Mouse (Mus musculus) lung, adult 18-20 months (tissue): Measurements from ENCODE around the gene Anp32b.

Experiments
- DNase-seq, 2 experiments: peaks; one replicate each; pipeline ENCODE4 v3.0.0; 2022; ENCODE audit warnings: mixed read lengths in 2 of 2

The Anp32b gene

DNA sequence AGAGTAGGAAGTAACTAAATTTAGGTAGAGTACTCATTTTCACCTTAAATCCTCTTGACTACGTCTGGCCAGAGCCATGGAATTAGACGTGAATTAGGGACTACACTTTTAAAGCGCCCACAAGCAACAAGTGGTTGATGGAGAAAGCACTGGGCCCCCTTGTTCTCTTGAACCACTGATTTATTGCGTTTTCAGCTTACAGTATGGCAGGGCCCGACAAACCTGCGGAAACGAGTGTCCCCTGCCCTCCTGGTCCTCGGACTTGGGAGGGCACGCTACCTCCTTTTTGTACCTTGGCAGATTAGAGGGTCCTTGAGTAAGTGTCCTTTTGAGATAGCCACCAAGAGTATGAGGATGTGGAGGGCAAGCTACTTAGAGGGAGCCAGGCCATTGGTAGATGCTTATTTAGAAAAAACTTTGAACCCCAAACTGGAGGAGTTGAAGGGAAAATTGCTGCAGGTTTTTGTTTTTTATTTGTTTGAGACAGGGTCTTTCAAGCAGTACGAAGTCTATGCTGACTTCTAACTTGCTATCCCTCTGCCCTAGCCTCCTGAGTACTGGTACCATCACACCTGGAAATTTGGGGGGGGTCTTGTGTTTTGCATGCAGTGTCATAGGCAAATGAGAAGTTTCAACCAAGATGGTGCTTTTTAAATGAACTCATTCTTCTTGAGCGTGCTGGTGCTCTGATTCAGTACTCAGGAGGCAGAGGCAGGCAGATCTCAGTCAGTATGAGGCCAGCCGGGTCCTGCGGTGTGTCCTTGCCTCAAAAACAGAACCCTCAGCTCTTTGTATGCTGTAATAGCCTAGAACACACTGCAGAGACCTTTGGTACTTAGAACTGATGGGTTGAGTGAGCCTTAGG is 2.4 kb downstream of the Anp32b start:
- no peak for DNase-seq

DNA sequence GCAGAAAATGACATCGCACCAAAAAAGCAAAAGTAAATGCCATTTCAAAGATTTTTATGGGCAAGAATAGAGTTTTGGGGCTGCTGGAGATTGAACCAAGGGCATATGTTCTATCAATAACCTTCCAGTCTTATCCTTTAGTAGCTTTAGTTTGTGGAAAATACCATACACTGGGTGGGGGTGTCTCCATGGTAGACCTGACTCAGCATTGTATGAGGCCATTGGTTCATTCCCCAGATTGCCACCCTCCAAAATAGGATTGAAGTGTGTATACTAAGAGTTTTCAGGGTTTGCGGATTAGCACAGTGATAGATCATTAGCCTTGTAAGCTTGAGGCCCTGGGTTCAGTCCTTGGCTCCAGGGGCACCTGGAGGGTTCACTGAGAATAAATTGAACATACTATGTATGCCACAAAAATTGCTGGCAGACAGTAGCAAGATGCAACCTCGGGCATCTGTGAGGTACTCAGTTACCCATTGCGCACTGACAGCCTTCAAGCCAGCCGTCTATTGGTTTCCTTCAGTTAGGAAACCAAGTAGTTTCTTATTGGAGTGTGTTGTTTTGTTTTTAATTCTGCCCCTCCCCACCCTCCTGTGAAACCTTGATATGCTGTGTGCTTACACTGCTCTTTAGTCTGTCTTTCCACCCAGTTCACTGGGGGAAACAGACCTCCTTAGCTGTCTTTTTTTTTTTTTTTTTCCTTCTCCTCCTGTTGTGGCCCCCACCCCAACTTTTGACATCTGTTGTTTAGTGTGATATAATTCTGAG is 3.6 kb downstream of the Anp32b start:
- no peak for DNase-seq

- DNase-seq = no peak
Measured at GRCm38 (mm10) chr4:46456762-46457161, 6.1 kb downstream of the Anp32b start.

DNA sequence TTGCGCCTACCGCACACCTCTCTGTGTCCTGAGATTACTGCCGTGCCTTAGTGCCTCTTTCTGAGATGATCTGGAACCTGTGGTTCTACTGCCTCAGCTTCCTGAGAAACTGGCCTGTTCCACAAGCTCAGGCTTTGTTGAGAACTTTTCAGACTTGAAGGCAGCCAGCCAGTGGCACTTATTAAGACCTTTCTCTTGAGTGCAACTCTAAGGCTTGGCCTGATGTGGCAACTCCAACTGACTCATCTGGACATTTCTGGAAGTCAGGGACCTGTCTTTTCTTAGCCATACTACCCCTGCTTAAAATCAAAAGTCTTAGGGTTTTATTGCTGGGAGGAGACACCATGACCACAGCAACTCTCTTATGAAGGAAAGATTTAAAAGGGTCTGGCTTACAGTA is 6.5 kb downstream of the Anp32b start:
- DNase-seq = peak in 1 of 2 experiments; percentile 18

- no peak for DNase-seq
Measured at GRCm38 (mm10) chr4:46458411-46458810, 7.7 kb downstream of the Anp32b start.

- no peak for DNase-seq
Measured at GRCm38 (mm10) chr4:46463130-46463830, 12.6 kb downstream of the Anp32b start.

- no peak for DNase-seq
Measured at GRCm38 (mm10) chr4:46465740-46466139, 15.0 kb downstream of the Anp32b start.

GRCm38 (mm10) chr4:46475101-46475500 is 24.4 kb downstream of the Anp32b start:
- DNase-seq = no peak

GRCm38 (mm10) chr4:46479081-46479480 is 28.4 kb downstream of the Anp32b start:
- no peak for DNase-seq

GRCm38 (mm10) chr4:46485696-46486417 is 35.2 kb downstream of the Anp32b start:
- peak; percentile 86 to 89 for DNase-seq

- DNase-seq = peak; percentile 87 to 91
Measured at GRCm38 (mm10) chr4:46487348-46487747, 36.6 kb downstream of the Anp32b start.

DNA sequence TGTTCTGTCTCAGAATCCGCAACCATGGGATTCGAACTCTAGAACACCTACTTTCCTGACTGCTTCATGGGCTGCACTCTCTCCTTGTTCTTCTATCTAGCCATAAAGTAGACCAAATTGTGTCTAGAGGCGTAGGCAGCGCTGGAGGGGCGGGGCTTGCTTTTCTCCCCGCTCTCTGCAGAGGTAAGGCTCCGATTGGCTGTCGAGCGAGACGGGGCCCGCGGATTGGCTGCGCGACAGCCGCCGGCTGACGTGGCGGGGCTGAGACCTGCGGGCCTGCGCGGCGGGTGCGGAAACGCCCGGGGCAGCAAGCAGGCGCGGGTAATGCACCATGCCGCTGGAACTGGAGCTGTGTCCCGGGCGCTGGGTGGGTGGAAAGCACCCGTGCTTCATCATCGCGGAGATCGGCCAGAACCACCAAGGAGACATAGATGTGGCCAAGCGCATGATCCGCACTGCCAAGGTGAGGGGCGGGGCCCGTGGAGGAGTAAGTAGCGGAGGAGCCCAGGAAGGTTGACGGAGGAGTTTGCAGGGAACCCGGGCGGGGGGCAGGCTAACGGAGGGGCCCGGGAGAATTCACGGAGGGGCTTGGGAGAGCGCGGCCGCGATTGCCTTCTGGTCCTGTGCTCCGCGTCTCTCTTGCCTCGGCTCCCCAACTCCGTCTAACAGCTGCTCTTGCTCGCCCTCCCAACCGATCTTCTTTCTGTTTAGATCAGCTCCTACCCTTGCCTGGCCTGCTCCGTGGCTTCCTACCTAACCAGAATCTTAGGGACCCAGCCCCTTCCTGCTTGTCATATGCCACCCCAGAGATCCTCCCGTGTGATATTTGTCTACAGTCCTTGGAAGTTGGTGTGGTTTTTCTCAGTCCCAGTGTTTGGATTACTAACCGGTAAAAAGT is 38.6 kb downstream of the Anp32b start, which contains the start of gene Nans:
Gene Nans (plus strand): TSS at position 221 of the 898 bp plus-strand sequence.
- DNase-seq = peak; percentile 96 to 97

- no peak for DNase-seq
Measured at GRCm38 (mm10) chr4:46493071-46493470, 42.4 kb downstream of the Anp32b start.

- no peak for DNase-seq
Measured at GRCm38 (mm10) chr4:46495543-46495942, 44.8 kb downstream of the Anp32b start.

DNA sequence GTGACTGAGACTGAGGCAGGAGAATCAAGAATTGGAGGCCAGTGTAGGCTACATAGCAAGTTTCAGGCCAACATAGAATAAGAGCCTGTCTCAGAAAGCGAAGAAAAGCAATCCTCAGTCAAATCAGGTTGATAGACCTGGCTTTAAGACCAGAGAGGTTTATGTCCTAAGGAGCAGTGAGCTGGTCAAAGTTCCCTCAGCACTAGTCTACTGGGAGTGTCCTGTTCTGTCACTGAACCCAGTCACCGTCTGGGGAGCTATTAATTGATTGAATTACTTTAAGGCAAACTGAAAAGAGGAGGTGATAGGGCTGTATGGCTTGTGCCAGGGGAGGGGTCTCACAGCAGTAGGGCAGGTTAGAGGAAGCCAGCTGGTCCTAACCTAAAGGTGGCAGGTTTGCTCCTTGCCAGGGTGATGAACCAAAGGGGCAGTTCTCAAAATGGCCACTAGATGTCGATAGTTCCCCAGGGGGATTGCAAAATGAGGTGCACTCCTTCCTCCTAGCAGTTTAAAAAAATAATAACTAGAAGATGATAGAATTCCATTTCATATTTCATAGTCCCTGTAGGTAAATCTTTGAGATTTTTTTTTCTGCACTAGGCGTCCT is 46.7 kb downstream of the Anp32b start:
- peak; percentile 73 to 82 for DNase-seq

GRCm38 (mm10) chr4:46498511-46498910 is 47.8 kb downstream of the Anp32b start:
- no peak for DNase-seq

- peak in 1 of 2 experiments; percentile 35 for DNase-seq
Measured at GRCm38 (mm10) chr4:46498976-46499375, 48.3 kb downstream of the Anp32b start.

DNA sequence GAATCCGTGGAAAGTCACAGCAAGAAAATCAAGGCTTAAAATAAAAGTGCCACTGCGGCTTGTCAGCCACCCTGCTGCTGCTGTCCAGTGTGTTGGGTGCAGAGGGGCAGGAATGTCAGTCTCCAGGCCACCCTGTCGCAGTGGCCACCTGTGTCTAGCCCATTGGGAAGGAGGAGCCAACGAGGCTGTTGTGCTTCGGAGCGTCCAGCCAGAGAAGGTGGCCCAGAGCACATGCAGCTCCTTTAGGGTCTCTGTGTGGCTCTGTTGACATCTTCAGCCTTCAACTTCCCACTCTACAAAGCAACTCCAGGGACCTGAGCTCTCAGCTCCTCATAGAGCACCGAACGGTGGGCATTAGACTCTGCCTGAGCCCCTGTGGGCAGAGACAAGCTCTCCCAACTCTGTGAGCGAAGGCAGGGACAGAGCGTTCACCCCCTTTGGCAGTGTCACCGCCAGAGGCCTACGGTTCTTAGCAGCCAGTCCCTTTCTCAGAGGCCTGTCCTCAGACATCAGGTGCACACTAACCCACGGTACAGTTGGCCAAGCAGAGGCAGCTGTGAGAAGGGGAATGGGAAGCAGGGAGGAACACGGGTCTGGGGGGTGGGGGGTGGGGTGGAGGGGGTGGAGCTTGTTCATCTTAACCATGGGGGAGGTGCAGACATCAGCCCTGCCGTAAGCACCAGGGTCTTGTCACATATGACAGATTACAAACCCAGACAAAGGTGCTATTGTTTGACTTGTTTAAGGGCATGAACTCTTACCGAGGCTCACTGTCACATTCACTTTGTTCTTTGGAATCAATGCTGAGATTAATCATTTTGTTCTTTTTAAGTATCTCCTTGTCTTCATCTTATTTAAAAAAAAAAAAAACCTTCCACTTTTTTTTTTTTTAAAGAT is 52.2 kb downstream of the Anp32b start:
- no peak for DNase-seq

GRCm38 (mm10) chr4:46503881-46504280 is 53.2 kb downstream of the Anp32b start:
- no peak for DNase-seq
